Mouse (Mus musculus): ENCODE results near the gene B3galt4. TPM values are rescaled to one million over a fixed set of nuclear protein-coding genes. Genes with fewer than 3 reads are reported as not detected.

The B3galt4 gene
- total and polyA plus RNA-seq, 3 experiments: 2.2 to 2.9 TPM; not detected in 1

GRCm38 (mm10) chr17:33900281-33900988 lies 50.9 kb downstream of the B3galt4 start:
- no peak overlapping the region for H3K4me3 ChIP-seq (ENCODE audit: control insufficient read depth in 1 of 2, insufficient read depth in 1 of 2, low read depth in 2 of 2, low read length in 2 of 2)
- no peaks in the 10 kb centered on the region for H3K9me3 ChIP-seq (replicated peaks; ENCODE audit: insufficient read depth, low read length)
- TF ChIP-seq CHD2 (IDR thresholded peaks at IDR 0.05; ENCODE audit: low read length) (no peak), ZNF384 (IDR thresholded peaks at IDR 0.05; ENCODE audit: low read depth, low read length) (peak; percentile 76)
- peaks cover 21 to 47% of the 10 kb centered on the region in 2 experiments for H3K4me1 ChIP-seq (ENCODE audit: control insufficient read depth in 1 of 2, insufficient read depth in 2 of 2, low read length in 2 of 2)
- peaks cover 0 to 30% of the 10 kb centered on the region in 2 experiments; a peak in 2 of 4 replicates for H3K36me3 ChIP-seq (ENCODE audit: control insufficient read depth in 1 of 2, insufficient read depth in 2 of 2, low read length in 2 of 2)
- H3K27ac ChIP-seq (ENCODE audit: control insufficient read depth, low read depth, low read length): no peak overlapping the region
- H3K79me2 ChIP-seq (ENCODE audit: control insufficient read depth, insufficient read depth, low read length, poor library complexity): no peaks in the 10 kb centered on the region
- no peak for DNase-seq (ENCODE audit: low read depth, low spot score)
- H3K9ac ChIP-seq (ENCODE audit: control insufficient read depth, low read depth, low read length, poor library complexity, severe bottlenecking): no peak overlapping the region
- no peaks in the 10 kb centered on the region for H3K27me3 ChIP-seq (ENCODE audit: control insufficient read depth in 1 of 2, insufficient read depth in 2 of 2, low read length in 2 of 2)

Other genes with a start within 250 kb of the B3galt4 start
Only the 30 nearest of the 32 such genes appear.
- gene March2, start 232.8 kb downstream of the B3galt4 start, total RNA-seq (2012; rRNA removed): 7.2 and 10.9 TPM in 2 replicates
- gene March2, start 232.8 kb downstream of the B3galt4 start, polyA plus RNA-seq (2012; ENCODE audit: insufficient read depth in 1 of 2, insufficient read length in 2 of 2, low read depth in 1 of 2, low replicate concordance in 2 of 2, missing spikeins in 1 of 2): 10 to 100 TPM in 1 of 2 experiments, not detected in 1; 18.8 TPM
- 24.0 and 26.3 TPM in 2 replicates for gene Rab11b, start 191.0 kb downstream of the B3galt4 start, total RNA-seq (2012; rRNA removed)
- gene Rab11b, start 191.0 kb downstream of the B3galt4 start, polyA plus RNA-seq (2012; ENCODE audit: insufficient read depth in 1 of 2, insufficient read length in 2 of 2, low read depth in 1 of 2, low replicate concordance in 2 of 2, missing spikeins in 1 of 2): 100 to 1,000 TPM in 1 of 2 experiments, not detected in 1; 105 TPM
- 11.7 and 13.5 TPM in 2 replicates for gene Angptl4, start 169.7 kb downstream of the B3galt4 start, total RNA-seq (2012; rRNA removed)
- gene Angptl4, start 169.7 kb downstream of the B3galt4 start, polyA plus RNA-seq (2012; ENCODE audit: insufficient read depth in 1 of 2, insufficient read length in 2 of 2, low read depth in 1 of 2, low replicate concordance in 2 of 2, missing spikeins in 1 of 2): 10 to 100 TPM in 1 of 2 experiments, not detected in 1; 15.8 TPM
- 5.0 and 5.2 TPM in 2 replicates for gene Kank3, start 141.0 kb downstream of the B3galt4 start, total RNA-seq (2012; rRNA removed)
- 1 to 10 TPM in 1 of 2 experiments, not detected in 1; 5.5 TPM for gene Kank3, start 141.0 kb downstream of the B3galt4 start, polyA plus RNA-seq (2012; ENCODE audit: insufficient read depth in 1 of 2, insufficient read length in 2 of 2, low read depth in 1 of 2, low replicate concordance in 2 of 2, missing spikeins in 1 of 2)
- 3,378 and 3,556 TPM in 2 replicates for gene Rps28, start 126.9 kb downstream of the B3galt4 start, total RNA-seq (2012; rRNA removed)
- gene Rps28, start 126.9 kb downstream of the B3galt4 start, polyA plus RNA-seq (2012; ENCODE audit: insufficient read depth in 1 of 2, insufficient read length in 2 of 2, low read depth in 1 of 2, low replicate concordance in 2 of 2, missing spikeins in 1 of 2): 1,000 to 10,000 TPM in 1 of 2 experiments, 100 to 1,000 TPM in 1; 994 to 2,154 TPM
- gene Ndufa7, start 126.9 kb downstream of the B3galt4 start, total RNA-seq (2012; rRNA removed): 359 and 370 TPM in 2 replicates
- gene Ndufa7, start 126.9 kb downstream of the B3galt4 start, polyA plus RNA-seq (2012; ENCODE audit: insufficient read depth in 1 of 2, insufficient read length in 2 of 2, low read depth in 1 of 2, low replicate concordance in 2 of 2, missing spikeins in 1 of 2): 100 to 1,000 TPM in 1 of 2 experiments, not detected in 1; 326 TPM
- 38.5 and 48.5 TPM in 2 replicates for gene Cd320, start 108.4 kb downstream of the B3galt4 start, total RNA-seq (2012; rRNA removed)
- gene Cd320, start 108.4 kb downstream of the B3galt4 start, polyA plus RNA-seq (2012; ENCODE audit: insufficient read depth in 1 of 2, insufficient read length in 2 of 2, low read depth in 1 of 2, low replicate concordance in 2 of 2, missing spikeins in 1 of 2): 10 to 100 TPM in 1 of 2 experiments, not detected in 1; 45.6 TPM
- gene Gm7029, start 77.7 kb downstream of the B3galt4 start, total RNA-seq (2012; rRNA removed): not detected in 2 replicates
- gene Gm7029, start 77.7 kb downstream of the B3galt4 start, polyA plus RNA-seq (2012; ENCODE audit: insufficient read depth in 1 of 2, insufficient read length in 2 of 2, low read depth in 1 of 2, low replicate concordance in 2 of 2, missing spikeins in 1 of 2): not detected
- gene Kifc1, start 60.8 kb downstream of the B3galt4 start, total RNA-seq (2012; rRNA removed): 17.1 and 20.6 TPM in 2 replicates
- gene Kifc1, start 60.8 kb downstream of the B3galt4 start, polyA plus RNA-seq (2012; ENCODE audit: insufficient read depth in 1 of 2, insufficient read length in 2 of 2, low read depth in 1 of 2, low replicate concordance in 2 of 2, missing spikeins in 1 of 2): 10 to 100 TPM in 1 of 2 experiments, not detected in 1; 53.5 TPM
- gene Platr17, start 46.4 kb downstream of the B3galt4 start, total RNA-seq (2012; rRNA removed): not detected in 2 replicates
- gene Platr17, start 46.4 kb downstream of the B3galt4 start, polyA plus RNA-seq (2012; ENCODE audit: insufficient read depth in 1 of 2, insufficient read length in 2 of 2, low read depth in 1 of 2, low replicate concordance in 2 of 2, missing spikeins in 1 of 2): not detected
- 39.6 and 40.6 TPM in 2 replicates for gene Daxx, start 42.1 kb downstream of the B3galt4 start, total RNA-seq (2012; rRNA removed)
- 10 to 100 TPM in 1 of 2 experiments, not detected in 1; 68.0 TPM for gene Daxx, start 42.1 kb downstream of the B3galt4 start, polyA plus RNA-seq (2012; ENCODE audit: insufficient read depth in 1 of 2, insufficient read length in 2 of 2, low read depth in 1 of 2, low replicate concordance in 2 of 2, missing spikeins in 1 of 2)
- 14.7 and 24.3 TPM in 2 replicates for gene Tapbp, start 35.6 kb downstream of the B3galt4 start, total RNA-seq (2012; rRNA removed)
- gene Tapbp, start 35.6 kb downstream of the B3galt4 start, polyA plus RNA-seq (2012; ENCODE audit: insufficient read depth in 1 of 2, insufficient read length in 2 of 2, low read depth in 1 of 2, low replicate concordance in 2 of 2, missing spikeins in 1 of 2): 10 to 100 TPM in 1 of 2 experiments, not detected in 1; 33.3 TPM
- gene Zbtb22, start 35.6 kb downstream of the B3galt4 start, total RNA-seq (2012; rRNA removed): 18.6 and 20.2 TPM in 2 replicates
- 10 to 100 TPM in 1 of 2 experiments, not detected in 1; 30.0 TPM for gene Zbtb22, start 35.6 kb downstream of the B3galt4 start, polyA plus RNA-seq (2012; ENCODE audit: insufficient read depth in 1 of 2, insufficient read length in 2 of 2, low read depth in 1 of 2, low replicate concordance in 2 of 2, missing spikeins in 1 of 2)
- 19.0 and 24.9 TPM in 2 replicates for gene Rgl2, start 21.9 kb downstream of the B3galt4 start, total RNA-seq (2012; rRNA removed)
- 10 to 100 TPM in 1 of 2 experiments, not detected in 1; 43.6 TPM for gene Rgl2, start 21.9 kb downstream of the B3galt4 start, polyA plus RNA-seq (2012; ENCODE audit: insufficient read depth in 1 of 2, insufficient read length in 2 of 2, low read depth in 1 of 2, low replicate concordance in 2 of 2, missing spikeins in 1 of 2)
- 189 and 239 TPM in 2 replicates for gene Pfdn6, start 11.1 kb downstream of the B3galt4 start, total RNA-seq (2012; rRNA removed)
- gene Pfdn6, start 11.1 kb downstream of the B3galt4 start, polyA plus RNA-seq (2012; ENCODE audit: insufficient read depth in 1 of 2, insufficient read length in 2 of 2, low read depth in 1 of 2, low replicate concordance in 2 of 2, missing spikeins in 1 of 2): 100 to 1,000 TPM in 1 of 2 experiments, not detected in 1; 222 TPM
- gene Wdr46, start 10.8 kb downstream of the B3galt4 start, total RNA-seq (2012; rRNA removed): 97.6 and 100 TPM in 2 replicates
- 100 to 1,000 TPM in 1 of 2 experiments, not detected in 1; 131 TPM for gene Wdr46, start 10.8 kb downstream of the B3galt4 start, polyA plus RNA-seq (2012; ENCODE audit: insufficient read depth in 1 of 2, insufficient read length in 2 of 2, low read depth in 1 of 2, low replicate concordance in 2 of 2, missing spikeins in 1 of 2)
- gene Vps52, start 4.3 kb upstream of the B3galt4 start, total RNA-seq (2012; rRNA removed): 20.6 and 23.6 TPM in 2 replicates
- 10 to 100 TPM in 1 of 2 experiments, not detected in 1; 40.7 TPM for gene Vps52, start 4.3 kb upstream of the B3galt4 start, polyA plus RNA-seq (2012; ENCODE audit: insufficient read depth in 1 of 2, insufficient read length in 2 of 2, low read depth in 1 of 2, low replicate concordance in 2 of 2, missing spikeins in 1 of 2)
- 252 and 286 TPM in 2 replicates for gene Rps18, start 4.5 kb upstream of the B3galt4 start, total RNA-seq (2012; rRNA removed)
- 1,000 to 10,000 TPM in 1 of 2 experiments, not detected in 1; 1,183 TPM for gene Rps18, start 4.5 kb upstream of the B3galt4 start, polyA plus RNA-seq (2012; ENCODE audit: insufficient read depth in 1 of 2, insufficient read length in 2 of 2, low read depth in 1 of 2, low replicate concordance in 2 of 2, missing spikeins in 1 of 2)
- gene H2-K1, start 48.9 kb upstream of the B3galt4 start, total RNA-seq (2012; rRNA removed): 81.1 and 87.9 TPM in 2 replicates
- gene H2-K1, start 48.9 kb upstream of the B3galt4 start, polyA plus RNA-seq (2012; ENCODE audit: insufficient read depth in 1 of 2, insufficient read length in 2 of 2, low read depth in 1 of 2, low replicate concordance in 2 of 2, missing spikeins in 1 of 2): 100 to 1,000 TPM in 1 of 2 experiments, not detected in 1; 113 TPM
- gene Ring1, start 73.2 kb upstream of the B3galt4 start, total RNA-seq (2012; rRNA removed): 12.4 and 18.3 TPM in 2 replicates
- 10 to 100 TPM in 1 of 2 experiments, not detected in 1; 28.4 TPM for gene Ring1, start 73.2 kb upstream of the B3galt4 start, polyA plus RNA-seq (2012; ENCODE audit: insufficient read depth in 1 of 2, insufficient read length in 2 of 2, low read depth in 1 of 2, low replicate concordance in 2 of 2, missing spikeins in 1 of 2)
- 19.6 and 24.1 TPM in 2 replicates for gene H2-Ke6, start 76.6 kb upstream of the B3galt4 start, total RNA-seq (2012; rRNA removed)
- 10 to 100 TPM in 1 of 2 experiments, not detected in 1; 34.4 TPM for gene H2-Ke6, start 76.6 kb upstream of the B3galt4 start, polyA plus RNA-seq (2012; ENCODE audit: insufficient read depth in 1 of 2, insufficient read length in 2 of 2, low read depth in 1 of 2, low replicate concordance in 2 of 2, missing spikeins in 1 of 2)
- gene Slc39a7, start 80.2 kb upstream of the B3galt4 start, total RNA-seq (2012; rRNA removed): 125 and 152 TPM in 2 replicates
- 100 to 1,000 TPM in 1 of 2 experiments, not detected in 1; 150 TPM for gene Slc39a7, start 80.2 kb upstream of the B3galt4 start, polyA plus RNA-seq (2012; ENCODE audit: insufficient read depth in 1 of 2, insufficient read length in 2 of 2, low read depth in 1 of 2, low replicate concordance in 2 of 2, missing spikeins in 1 of 2)
- gene Rxrb, start 80.3 kb upstream of the B3galt4 start, total RNA-seq (2012; rRNA removed): 37.2 and 37.6 TPM in 2 replicates
- gene Rxrb, start 80.3 kb upstream of the B3galt4 start, polyA plus RNA-seq (2012; ENCODE audit: insufficient read depth in 1 of 2, insufficient read length in 2 of 2, low read depth in 1 of 2, low replicate concordance in 2 of 2, missing spikeins in 1 of 2): 10 to 100 TPM in 1 of 2 experiments, not detected in 1; 63.4 TPM
- gene Col11a2, start 87.9 kb upstream of the B3galt4 start, total RNA-seq (2012; rRNA removed): 4.6 and 4.8 TPM in 2 replicates
- 10 to 100 TPM in 1 of 2 experiments, not detected in 1; 14.5 TPM for gene Col11a2, start 87.9 kb upstream of the B3galt4 start, polyA plus RNA-seq (2012; ENCODE audit: insufficient read depth in 1 of 2, insufficient read length in 2 of 2, low read depth in 1 of 2, low replicate concordance in 2 of 2, missing spikeins in 1 of 2)
- gene H2-Oa, start 140.9 kb upstream of the B3galt4 start, total RNA-seq (2012; rRNA removed): 2.2 and 2.6 TPM in 2 replicates
- 1 to 10 TPM in 1 of 2 experiments, not detected in 1; 3.9 TPM for gene H2-Oa, start 140.9 kb upstream of the B3galt4 start, polyA plus RNA-seq (2012; ENCODE audit: insufficient read depth in 1 of 2, insufficient read length in 2 of 2, low read depth in 1 of 2, low replicate concordance in 2 of 2, missing spikeins in 1 of 2)
- 26.1 and 38.3 TPM in 2 replicates for gene H2-DMa, start 168.1 kb upstream of the B3galt4 start, total RNA-seq (2012; rRNA removed)
- 10 to 100 TPM in 1 of 2 experiments, not detected in 1; 38.7 TPM for gene H2-DMa, start 168.1 kb upstream of the B3galt4 start, polyA plus RNA-seq (2012; ENCODE audit: insufficient read depth in 1 of 2, insufficient read length in 2 of 2, low read depth in 1 of 2, low replicate concordance in 2 of 2, missing spikeins in 1 of 2)
- 97.2 and 99.5 TPM in 2 replicates for gene Brd2, start 171.1 kb upstream of the B3galt4 start, total RNA-seq (2012; rRNA removed)
- 100 to 1,000 TPM; 189 to 252 TPM for gene Brd2, start 171.1 kb upstream of the B3galt4 start, polyA plus RNA-seq (2012; ENCODE audit: insufficient read depth in 1 of 2, insufficient read length in 2 of 2, low read depth in 1 of 2, low replicate concordance in 2 of 2, missing spikeins in 1 of 2)
- gene H2-DMb2, start 191.8 kb upstream of the B3galt4 start, total RNA-seq (2012; rRNA removed): 0.77 and 0.82 TPM in 2 replicates
- 1 to 10 TPM in 1 of 2 experiments, not detected in 1; 1.5 TPM for gene H2-DMb2, start 191.8 kb upstream of the B3galt4 start, polyA plus RNA-seq (2012; ENCODE audit: insufficient read depth in 1 of 2, insufficient read length in 2 of 2, low read depth in 1 of 2, low replicate concordance in 2 of 2, missing spikeins in 1 of 2)
- gene H2-DMb1, start 201.6 kb upstream of the B3galt4 start, total RNA-seq (2012; rRNA removed): not detected in 2 replicates
- gene H2-DMb1, start 201.6 kb upstream of the B3galt4 start, polyA plus RNA-seq (2012; ENCODE audit: insufficient read depth in 1 of 2, insufficient read length in 2 of 2, low read depth in 1 of 2, low replicate concordance in 2 of 2, missing spikeins in 1 of 2): under 1 TPM in 1 of 2 experiments, not detected in 1; 0.67 TPM
- gene Tap1, start 236.1 kb upstream of the B3galt4 start, total RNA-seq (2012; rRNA removed): 24.6 and 30.7 TPM in 2 replicates
- gene Tap1, start 236.1 kb upstream of the B3galt4 start, polyA plus RNA-seq (2012; ENCODE audit: insufficient read depth in 1 of 2, insufficient read length in 2 of 2, low read depth in 1 of 2, low replicate concordance in 2 of 2, missing spikeins in 1 of 2): 10 to 100 TPM in 1 of 2 experiments, not detected in 1; 46.6 TPM